8 mouse cellular contexts compared by ENCODE assay signal in genomic region chr6:140623226-140624095, GRCm38 (mm10). TPM values are rescaled to one million over a fixed set of nuclear protein-coding genes. Genes with fewer than 3 reads are reported as not detected.
DNase-seq lines count a peak whose midpoint lies in the region; ATAC-seq and TF ChIP-seq lines count a peak whose summit lies in the region.

No protein-coding gene starts in this region.

- DNase-seq in CD8-positive naive resting alpha-beta T cell, adult 2 months (ENCODE audit: low read depth in 2 of 2, low spot score in 2 of 2): peak; percentile 90 to 91
- DNase-seq in c-Kit-positive CD71-negative TER-119-negative erythroid progenitor cells, embryonic 14.5 days (ENCODE audit: low read depth): peak; percentile 74
- peak; percentile 95 for DNase-seq in forebrain, embryonic 11.5 days (ENCODE audit: low spot score)
- peak; percentile 90 for DNase-seq in heart, postnatal 0 days (ENCODE audit: low spot score)
- DNase-seq in kidney, postnatal 4 days: peak; percentile 94 to 97

- WGBS in forebrain, embryonic 11.5 days: under 1% methylated on average over 85 of the region's 117 CpGs
- WGBS in heart, postnatal 0 days: under 1% methylated on average over 63 of the region's 117 CpGs
- WGBS in liver, embryonic 16.5 days (ENCODE audit: insufficient replicate concordance): under 1% methylated on average over 70 of the region's 117 CpGs
- whole genome bisulfite sequencing in neural tube, embryonic 13.5 days: under 1% methylated on average over 69 of the region's 117 CpGs

- H3K4me1 ChIP-seq in forebrain, embryonic 11.5 days (replicated peaks; ENCODE audit: control insufficient read depth, insufficient read depth, low read length): peaks cover 14% of the 10 kb centered on the region
- H3K4me1 ChIP-seq in heart, postnatal 0 days (ENCODE audit: control insufficient read depth, insufficient read depth): peaks cover 30% of the 10 kb centered on the region
- peaks cover 14% of the 10 kb centered on the region for H3K4me1 ChIP-seq in liver, embryonic 16.5 days (ENCODE audit: control insufficient read depth, low read depth, low read length)
- peaks cover 39% of the 10 kb centered on the region for H3K4me1 ChIP-seq in neural tube, embryonic 13.5 days (replicated peaks)
- peaks cover 11% of the 10 kb centered on the region for H3K4me1 ChIP-seq in testis, adult 2 months (ENCODE audit: control insufficient read depth, insufficient read depth, low read length)

- peak overlapping the region; percentile 89 for H3K27ac ChIP-seq in forebrain, embryonic 11.5 days (ENCODE audit: low read depth, low read length)
- H3K27ac ChIP-seq in heart, postnatal 0 days (ENCODE audit: low read depth): peak overlapping the region; percentile 90
- peak overlapping the region; percentile 88 for H3K27ac ChIP-seq in liver, embryonic 16.5 days (ENCODE audit: low read length)
- H3K27ac ChIP-seq in neural tube, embryonic 13.5 days (replicated peaks): peak overlapping the region; percentile 98
- peak overlapping the region; percentile 93 for H3K27ac ChIP-seq in testis, adult 2 months (ENCODE audit: control insufficient read depth, insufficient read depth, low read depth, low read length)

- H3K4me3 ChIP-seq in forebrain, embryonic 11.5 days (ENCODE audit: low read depth, low read length): peak overlapping the region; percentile 98
- H3K4me3 ChIP-seq in heart, postnatal 0 days (ENCODE audit: low read depth, low read length): peak overlapping the region; percentile 89
- H3K4me3 ChIP-seq in liver, embryonic 16.5 days (ENCODE audit: low read depth, low read length): peak overlapping the region; percentile 89
- H3K4me3 ChIP-seq in neural tube, embryonic 13.5 days: peak overlapping the region; percentile 94
- H3K4me3 ChIP-seq in testis, adult 2 months (ENCODE audit: control insufficient read depth, low read depth, low read length): peak overlapping the region; percentile 98

- H3K9ac ChIP-seq in forebrain, embryonic 11.5 days (ENCODE audit: low read length): peak overlapping the region; percentile 96
- H3K9ac ChIP-seq in heart, postnatal 0 days (replicated peaks; ENCODE audit: low read depth, low read length): peak overlapping the region; percentile 91
- peak overlapping the region; percentile 92 for H3K9ac ChIP-seq in liver, embryonic 16.5 days (ENCODE audit: low read depth, low read length)
- H3K9ac ChIP-seq in neural tube, embryonic 13.5 days: peak overlapping the region; percentile 96

- H3K36me3 ChIP-seq in forebrain, embryonic 11.5 days (ENCODE audit: control insufficient read depth, insufficient read depth, low read length): no peaks in the 10 kb centered on the region
- no peaks in the 10 kb centered on the region for H3K36me3 ChIP-seq in heart, postnatal 0 days (replicated peaks; ENCODE audit: control insufficient read depth, insufficient read depth, low read length)
- no peaks in the 10 kb centered on the region for H3K36me3 ChIP-seq in liver, embryonic 16.5 days (ENCODE audit: control insufficient read depth, insufficient read depth)
- H3K36me3 ChIP-seq in neural tube, embryonic 13.5 days: no peaks in the 10 kb centered on the region
- H3K36me3 ChIP-seq in testis, adult 2 months (ENCODE audit: control insufficient read depth, insufficient read depth, low read length): no peaks in the 10 kb centered on the region

- TF ChIP-seq CTCF in heart, postnatal 0 days (IDR thresholded peaks at IDR 0.05; ENCODE audit: low read depth): no peak
- no peak for TF ChIP-seq CTCF in testis, adult 2 months (IDR thresholded peaks at IDR 0.05; ENCODE audit: control insufficient read depth, insufficient read depth, insufficient replicate concordance, low read depth, low read length)

- H3K27me3 ChIP-seq in forebrain, embryonic 11.5 days (ENCODE audit: control insufficient read depth, insufficient read depth, low read length): no peaks in the 10 kb centered on the region; the same call in 1 of the 2 replicates
- H3K27me3 ChIP-seq in heart, postnatal 0 days (ENCODE audit: control insufficient read depth, insufficient read depth, low read length): no peaks in the 10 kb centered on the region
- H3K27me3 ChIP-seq in liver, embryonic 16.5 days (ENCODE audit: control insufficient read depth, insufficient read depth, low read depth, low read length): no peaks in the 10 kb centered on the region
- no peaks in the 10 kb centered on the region; the same call in 1 of the 2 replicates for H3K27me3 ChIP-seq in neural tube, embryonic 13.5 days
- H3K27me3 ChIP-seq in testis, adult 2 months (ENCODE audit: control insufficient read depth, insufficient read depth, low read length): no peaks in the 10 kb centered on the region

- no peaks in the 10 kb centered on the region for H3K9me3 ChIP-seq in forebrain, embryonic 11.5 days (ENCODE audit: control insufficient read depth, low read length)
- H3K9me3 ChIP-seq in heart, postnatal 0 days (replicated peaks; ENCODE audit: control insufficient read depth, low read length): no peaks in the 10 kb centered on the region
- H3K9me3 ChIP-seq in liver, embryonic 16.5 days (replicated peaks; ENCODE audit: control insufficient read depth, low read length): no peaks in the 10 kb centered on the region
- H3K9me3 ChIP-seq in neural tube, embryonic 13.5 days: no peaks in the 10 kb centered on the region

- ATAC-seq in forebrain, embryonic 11.5 days (replicated peaks; ENCODE audit: low FRiP score): peak; percentile 91
- peak; percentile 93 for ATAC-seq in heart, postnatal 0 days (ENCODE audit: insufficient read depth, low read depth)
- peak; percentile 94 for ATAC-seq in liver, embryonic 16.5 days (ENCODE audit: low read depth)
- ATAC-seq in neural tube, embryonic 13.5 days (ENCODE audit: low read depth): peak; percentile 91

- TF ChIP-seq POLR2A in testis, adult 2 months (IDR thresholded peaks at IDR 0.05; ENCODE audit: control insufficient read depth, low read depth, low read length): peak; percentile 55

- peak overlapping the region; percentile 50 for H3K4me2 ChIP-seq in forebrain, embryonic 11.5 days (ENCODE audit: low read depth, low read length, severe bottlenecking)
- H3K4me2 ChIP-seq in heart, postnatal 0 days (ENCODE audit: low read depth, low read length): peak overlapping the region; percentile 76
- H3K4me2 ChIP-seq in liver, embryonic 16.5 days (ENCODE audit: low read depth, low read length): peak overlapping the region; percentile 91
- H3K4me2 ChIP-seq in neural tube, embryonic 13.5 days: peak overlapping the region; percentile 74

- no peak for TF ChIP-seq EP300 in heart, postnatal 0 days (IDR thresholded peaks at IDR 0.05; ENCODE audit: low read depth)

RNA-seq across cellular contexts. Expression of gene Aebp2, which starts 1.0 kb away (rescaled TPM):
- 15.1 and 15.2 TPM in 2 replicates for polyA plus RNA-seq in forebrain, embryonic 11.5 days (2014; fragmentation: Nextera tagmentation; extraction: Ambion mirVana)
- 14.8 and 23.8 TPM in 2 replicates for total RNA-seq in heart, postnatal 0 days (2014; rRNA removed; ENCODE audit: low replicate concordance)
- 5.2 and 5.4 TPM in 2 replicates for polyA plus RNA-seq in heart, postnatal 0 days (2015; fragmentation: Nextera tagmentation; extraction: Ambion mirVana)
- polyA plus RNA-seq in liver, embryonic 16.5 days (2015; fragmentation: Nextera tagmentation; extraction: Ambion mirVana): 2.4 and 2.5 TPM in 2 replicates
- 6.5 and 8.4 TPM in 2 replicates for polyA plus RNA-seq in neural tube, embryonic 13.5 days (2015; fragmentation: Nextera tagmentation; extraction: Ambion mirVana)
- polyA plus RNA-seq in testis, adult 2 months (2012; rRNA removed): 17.1 and 18.4 TPM in 2 replicates

Comparison
In these comparisons a context has a peak if more than half of its experiments do, and no peak if none do; other contexts are left out.
1. Peak in every context shown above with its lines: DNase-seq, ATAC-seq, H3K4me3 ChIP-seq and H3K27ac ChIP-seq.